Mouse (Mus musculus): ENCODE measurements around the gene Gng8. TPM values are rescaled to one million over a fixed set of nuclear protein-coding genes. Genes with fewer than 3 reads are reported as not detected.

Gene Gng8
- polyA plus RNA-seq, 1 experiment = 3.8 TPM

DNA sequence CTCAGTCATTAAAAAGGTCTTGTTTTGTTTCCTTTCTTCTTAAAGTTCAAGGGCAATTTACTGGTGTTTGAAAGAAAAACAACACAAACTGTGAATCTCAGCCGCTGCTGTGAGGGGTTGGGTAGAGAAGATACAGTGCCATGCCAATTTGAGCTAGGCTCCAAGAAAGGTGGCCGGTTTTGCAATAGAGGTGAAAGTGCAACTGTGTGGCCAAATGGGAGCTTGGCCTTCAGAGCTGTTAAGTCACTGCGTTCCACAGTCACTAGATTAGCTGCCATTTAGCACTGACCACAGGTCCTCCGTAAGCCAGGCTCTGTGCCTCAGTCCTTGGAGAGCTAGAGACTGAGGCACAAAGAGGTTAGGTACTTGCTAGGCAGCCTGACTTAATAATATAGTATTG, 40.0 kb upstream of the Gng8 start:
- Histone ChIP-seq H3K4me3 (no peak overlapping the region), H3ac (ENCODE audit: control insufficient read depth, insufficient read length) (no peak overlapping the region), H3K36me3 (ENCODE audit: control insufficient read depth, insufficient read depth) (no peaks in the 10 kb centered on the region), H3K27me3 (ENCODE audit: control insufficient read depth, insufficient read depth, insufficient read length) (no peaks in the 10 kb centered on the region), H3K4me2 (ENCODE audit: low read depth) (no peak overlapping the region), H3K79me2 (ENCODE audit: control insufficient read depth, insufficient read depth) (no peaks in the 10 kb centered on the region)
- TF ChIP-seq POLR2A (IDR thresholded peaks at IDR 0.05; ENCODE audit: insufficient read length, low read depth) = no peak
- TF ChIP-seq USF1 (IDR thresholded peaks at IDR 0.05; ENCODE audit: low read depth) = no peak
- no peak for TF ChIP-seq MAX (IDR thresholded peaks at IDR 0.05; ENCODE audit: low read depth)
- TF ChIP-seq CEBPB (IDR thresholded peaks at IDR 0.05; ENCODE audit: insufficient read depth, poor library complexity, severe bottlenecking) = no peak
- no peak for TF ChIP-seq E2F4 (IDR thresholded peaks at IDR 0.05; ENCODE audit: insufficient read depth)
- TF ChIP-seq POLR2AphosphoS2 (IDR thresholded peaks at IDR 0.05; ENCODE audit: insufficient read length, low read depth) = no peak
- no peak for TF ChIP-seq MYOG (IDR thresholded peaks at IDR 0.05; ENCODE audit: control insufficient read depth in 1 of 3, insufficient read depth in 1 of 3, insufficient read length in 2 of 3, low read depth in 2 of 3)
- TF ChIP-seq TCF12 (IDR thresholded peaks at IDR 0.05; ENCODE audit: insufficient read depth, poor library complexity, severe bottlenecking) = no peak
- TF ChIP-seq REST (IDR thresholded peaks at IDR 0.05; ENCODE audit: insufficient read depth, insufficient read length) = no peak

DNA sequence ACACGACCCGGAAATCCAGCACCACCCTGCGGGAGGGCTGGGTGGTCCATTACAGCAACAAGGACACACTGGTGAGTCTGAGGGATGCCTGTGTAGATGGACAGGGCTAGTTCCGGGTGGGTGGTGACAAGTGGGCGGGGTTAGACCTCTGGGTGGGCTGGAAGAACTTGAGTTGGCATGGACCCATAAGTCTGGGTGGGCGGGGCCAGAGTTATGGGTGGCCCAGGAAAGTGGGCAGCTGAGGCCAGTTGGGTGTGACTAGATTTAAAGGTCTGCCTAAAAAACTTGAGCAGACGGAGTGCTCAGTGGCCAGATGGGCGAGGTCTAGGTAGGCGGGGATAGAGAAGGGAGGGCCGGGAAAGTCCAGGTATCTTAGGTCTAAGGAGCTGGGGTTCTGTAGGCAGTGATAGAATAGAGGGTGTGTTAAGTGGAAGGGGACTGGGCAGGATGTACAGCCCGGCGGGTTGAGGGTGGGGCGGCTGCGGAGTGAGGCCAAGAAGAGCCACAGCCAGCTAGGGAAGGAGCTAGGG, 38.2 kb upstream of the Gng8 start:
- Histone ChIP-seq H3K79me2 (ENCODE audit: control insufficient read depth, insufficient read depth) (no peaks in the 10 kb centered on the region), H3K4me2 (ENCODE audit: low read depth) (no peak overlapping the region), H3K4me3 (no peak overlapping the region), H3ac (ENCODE audit: control insufficient read depth, insufficient read length) (no peak overlapping the region), H3K36me3 (ENCODE audit: control insufficient read depth, insufficient read depth) (no peaks in the 10 kb centered on the region), H3K27me3 (ENCODE audit: control insufficient read depth, insufficient read depth, insufficient read length) (no peaks in the 10 kb centered on the region)
- TF ChIP-seq REST (IDR thresholded peaks at IDR 0.05; ENCODE audit: insufficient read depth, insufficient read length) (no peak), MYOD1 (IDR thresholded peaks at IDR 0.05; ENCODE audit: control insufficient read depth in 1 of 3, insufficient read length in 2 of 3, low read depth in 2 of 3) (no peak), USF1 (IDR thresholded peaks at IDR 0.05; ENCODE audit: low read depth) (no peak), CEBPB (IDR thresholded peaks at IDR 0.05; ENCODE audit: insufficient read depth, poor library complexity, severe bottlenecking) (no peak), TCF12 (IDR thresholded peaks at IDR 0.05; ENCODE audit: insufficient read depth, poor library complexity, severe bottlenecking) (no peak), E2F4 (IDR thresholded peaks at IDR 0.05; ENCODE audit: insufficient read depth) (no peak), TCF3 (IDR thresholded peaks at IDR 0.05; ENCODE audit: insufficient read length, low read depth) (no peak), MYOG (IDR thresholded peaks at IDR 0.05; ENCODE audit: control insufficient read depth in 1 of 3, insufficient read depth in 1 of 3, insufficient read length in 2 of 3, low read depth in 2 of 3) (no peak), POLR2AphosphoS2 (IDR thresholded peaks at IDR 0.05; ENCODE audit: insufficient read length, low read depth) (no peak), MAX (IDR thresholded peaks at IDR 0.05; ENCODE audit: low read depth) (no peak), POLR2A (IDR thresholded peaks at IDR 0.05; ENCODE audit: insufficient read length, low read depth) (no peak), SRF (IDR thresholded peaks at IDR 0.05; ENCODE audit: control insufficient read depth, insufficient read length, low read depth) (no peak)

DNA sequence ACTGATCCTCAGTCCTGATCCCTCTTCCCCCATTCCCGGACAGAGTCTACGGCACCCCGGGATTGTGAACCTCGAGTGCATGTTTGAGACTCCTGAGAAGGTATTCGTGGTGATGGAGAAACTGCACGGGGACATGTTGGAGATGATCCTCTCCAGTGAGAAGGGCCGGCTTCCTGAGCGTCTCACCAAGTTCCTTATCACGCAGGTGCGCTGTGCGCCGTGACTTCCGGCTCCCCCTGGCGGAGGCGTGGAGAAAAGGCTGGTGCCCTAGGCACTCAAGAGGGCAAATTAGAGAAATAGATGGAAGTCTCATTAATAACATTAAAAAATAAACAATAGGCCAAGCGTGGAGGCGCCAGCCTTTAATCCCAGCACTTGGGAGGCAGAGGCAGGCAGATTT, 33.2 kb upstream of the Gng8 start:
- H3K4me2 ChIP-seq (ENCODE audit: low read depth) = no peak overlapping the region
- no peaks in the 10 kb centered on the region for H3K36me3 ChIP-seq (ENCODE audit: control insufficient read depth, insufficient read depth)
- no peaks in the 10 kb centered on the region for H3K79me2 ChIP-seq (ENCODE audit: control insufficient read depth, insufficient read depth)
- no peaks in the 10 kb centered on the region for H3K27me3 ChIP-seq (ENCODE audit: control insufficient read depth, insufficient read depth, insufficient read length)
- TF ChIP-seq CEBPB (IDR thresholded peaks at IDR 0.05; ENCODE audit: insufficient read depth, poor library complexity, severe bottlenecking) = no peak
- no peak overlapping the region for H3ac ChIP-seq (ENCODE audit: control insufficient read depth, insufficient read length)
- H3K4me3 ChIP-seq = no peak overlapping the region

DNA sequence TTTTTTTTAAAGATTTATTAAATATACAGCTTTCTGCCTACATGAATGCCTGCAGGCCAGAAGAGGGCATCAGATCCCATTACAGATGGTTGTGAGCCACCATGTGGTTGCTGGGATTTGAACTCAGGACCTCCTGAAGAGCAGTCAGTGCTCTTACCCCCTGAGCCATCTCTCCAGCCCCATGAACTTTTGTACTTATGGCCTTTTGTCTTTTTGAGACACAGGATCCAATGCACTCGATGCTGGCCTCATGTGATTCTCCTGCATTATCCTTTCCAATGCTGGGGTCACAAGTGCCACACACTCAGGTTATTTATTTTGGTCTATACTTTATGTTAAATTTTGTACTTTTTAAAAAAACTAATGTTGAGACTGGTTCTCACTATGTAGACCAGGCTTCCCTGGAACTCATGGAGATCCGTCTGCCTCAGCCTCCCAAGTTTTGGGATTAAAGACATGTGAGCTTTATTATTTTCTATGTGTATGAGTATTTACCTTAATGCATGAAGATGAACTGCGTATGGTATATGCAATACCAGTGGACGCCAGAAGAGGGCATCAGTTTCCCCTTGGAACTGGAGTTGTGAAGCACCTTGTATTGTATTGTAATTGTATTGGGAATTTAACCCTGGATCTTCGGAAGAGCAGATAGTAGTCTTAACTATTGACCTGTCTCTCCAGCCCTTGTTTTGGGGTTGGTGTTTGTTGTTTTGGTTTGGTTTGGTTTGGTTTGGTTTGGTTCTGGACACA, 31.5 kb upstream of the Gng8 start:
- H3K36me3 ChIP-seq (ENCODE audit: control insufficient read depth, insufficient read depth) = peaks cover 2% of the 10 kb centered on the region
- TF ChIP-seq POLR2AphosphoS2 (IDR thresholded peaks at IDR 0.05; ENCODE audit: insufficient read length, low read depth) = no peak
- TF ChIP-seq POLR2A (IDR thresholded peaks at IDR 0.05; ENCODE audit: insufficient read length, low read depth) = no peak
- no peak for TF ChIP-seq SRF (IDR thresholded peaks at IDR 0.05; ENCODE audit: control insufficient read depth, insufficient read length, low read depth)
- no peak for TF ChIP-seq E2F4 (IDR thresholded peaks at IDR 0.05; ENCODE audit: insufficient read depth)
- no peak for TF ChIP-seq USF1 (IDR thresholded peaks at IDR 0.05; ENCODE audit: low read depth)
- no peak for TF ChIP-seq MAX (IDR thresholded peaks at IDR 0.05; ENCODE audit: low read depth)
- TF ChIP-seq MYOG (IDR thresholded peaks at IDR 0.05; ENCODE audit: control insufficient read depth in 1 of 3, insufficient read depth in 1 of 3, insufficient read length in 2 of 3, low read depth in 2 of 3) = no peak
- no peak for TF ChIP-seq TCF3 (IDR thresholded peaks at IDR 0.05; ENCODE audit: insufficient read length, low read depth)
- no peak for TF ChIP-seq MYOD1 (IDR thresholded peaks at IDR 0.05; ENCODE audit: control insufficient read depth in 1 of 3, insufficient read length in 2 of 3, low read depth in 2 of 3)
- no peak for TF ChIP-seq CEBPB (IDR thresholded peaks at IDR 0.05; ENCODE audit: insufficient read depth, poor library complexity, severe bottlenecking)
- no peak for TF ChIP-seq REST (IDR thresholded peaks at IDR 0.05; ENCODE audit: insufficient read depth, insufficient read length)
- no peak for TF ChIP-seq TCF12 (IDR thresholded peaks at IDR 0.05; ENCODE audit: insufficient read depth, poor library complexity, severe bottlenecking)
- H3ac ChIP-seq (ENCODE audit: control insufficient read depth, insufficient read length) = no peak overlapping the region
- no peaks in the 10 kb centered on the region for H3K27me3 ChIP-seq (ENCODE audit: control insufficient read depth, insufficient read depth, insufficient read length)
- H3K4me2 ChIP-seq (ENCODE audit: low read depth) = no peak overlapping the region
- no peaks in the 10 kb centered on the region for H3K79me2 ChIP-seq (ENCODE audit: control insufficient read depth, insufficient read depth)
- H3K4me3 ChIP-seq = no peak overlapping the region

DNA sequence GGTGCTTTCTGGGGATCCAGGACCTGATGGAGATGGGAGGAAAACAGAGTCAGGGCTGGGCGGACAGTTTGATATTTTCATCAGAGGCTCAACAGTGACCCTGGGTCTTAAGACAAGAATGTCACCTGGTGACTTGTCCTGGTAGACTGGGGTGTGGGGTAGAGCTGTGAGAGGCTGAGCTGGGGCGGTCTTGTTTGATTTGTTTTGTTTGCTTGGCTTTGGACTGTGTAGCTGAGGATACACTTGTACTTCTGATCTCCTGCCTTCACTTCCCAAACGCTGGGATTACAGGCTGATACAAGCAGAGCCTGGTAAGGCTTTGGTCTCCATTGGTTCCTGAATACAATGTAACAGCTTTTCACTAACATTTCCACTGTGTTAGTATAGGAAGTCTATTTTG, 24.1 kb upstream of the Gng8 start:
- no peak for TF ChIP-seq TCF12 (IDR thresholded peaks at IDR 0.05; ENCODE audit: insufficient read depth, poor library complexity, severe bottlenecking)
- no peak for TF ChIP-seq USF1 (IDR thresholded peaks at IDR 0.05; ENCODE audit: low read depth)
- Histone ChIP-seq H3K36me3 (ENCODE audit: control insufficient read depth, insufficient read depth) (peaks cover 5% of the 10 kb centered on the region), H3K4me2 (ENCODE audit: low read depth) (no peak overlapping the region), H3K79me2 (ENCODE audit: control insufficient read depth, insufficient read depth) (no peaks in the 10 kb centered on the region), H3ac (ENCODE audit: control insufficient read depth, insufficient read length) (no peak overlapping the region), H3K4me3 (no peak overlapping the region), H3K27me3 (ENCODE audit: control insufficient read depth, insufficient read depth, insufficient read length) (no peaks in the 10 kb centered on the region)
